Mouse (Mus musculus): Measurements from ENCODE around the gene Masp1.

DNA sequence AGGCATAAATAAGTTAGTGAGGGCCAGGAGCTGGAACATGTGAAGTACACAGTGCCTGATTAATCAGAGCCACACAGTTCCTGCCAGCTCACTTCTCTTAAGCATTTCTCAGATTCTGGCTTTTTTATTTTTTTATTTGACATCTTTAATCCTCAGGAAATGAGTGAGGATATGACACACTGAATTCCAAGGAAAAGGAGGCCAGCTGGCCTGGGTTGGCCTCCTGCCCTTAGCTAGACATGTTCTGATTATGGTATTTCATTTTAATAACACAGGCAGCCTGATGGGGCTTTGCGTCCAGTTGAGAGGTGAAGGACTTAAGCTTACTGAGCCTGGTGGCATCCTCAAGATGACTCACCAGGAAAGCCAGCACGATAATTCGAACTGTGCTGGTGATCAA, 64.1 kb downstream of the Masp1 start:
- TF ChIP-seq POLR2A (IDR thresholded peaks at IDR 0.05; ENCODE audit: insufficient read length, low read depth) (no peak), POLR2AphosphoS2 (IDR thresholded peaks at IDR 0.05; ENCODE audit: insufficient read length, low read depth) (no peak), TCF12 (IDR thresholded peaks at IDR 0.05; ENCODE audit: insufficient read depth, poor library complexity, severe bottlenecking) (no peak)
